Mouse (Mus musculus) kidney, adult 2 months (tissue): ENCODE measurements around the gene Trim54. TPM values are rescaled to one million over a fixed set of nuclear protein-coding genes. Genes with fewer than 3 reads are reported as not detected.

Experiments
- DNase-seq: peaks from one replicate; pipeline ENCODE4 v3.0.0; 2021
- H3K27ac ChIP-seq: fragments of 200-500 bp; 2 replicates; pipeline ENCODE4 v1.5.1; 2012; ENCODE audit warnings: low read depth, low read length, control low read depth, inconsistent platforms; ENCODE audit not compliant: insufficient read depth
- H3K27me3 ChIP-seq: fragments of 200-500 bp; replicated peaks from 2 replicates; pipeline ENCODE4 v1.6.1; 2012; ENCODE audit warnings: mild to moderate bottlenecking, moderate library complexity, low read length, inconsistent platforms; ENCODE audit not compliant: control insufficient read depth, insufficient read depth
- H3K36me3 ChIP-seq: fragments of 200-500 bp; 2 replicates; pipeline ENCODE4 v1.6.1; 2012; ENCODE audit warnings: mild to moderate bottlenecking, moderate library complexity, low read length, inconsistent platforms; ENCODE audit not compliant: control insufficient read depth, insufficient read depth
- H3K4me1 ChIP-seq: fragments of 200-500 bp; 2 replicates; pipeline ENCODE4 v1.6.1; 2011; ENCODE audit warnings: low read length; ENCODE audit not compliant: control insufficient read depth, insufficient read depth
- H3K4me3 ChIP-seq: fragments of 200-500 bp; 2 replicates; pipeline ENCODE4 v1.5.1; 2011; ENCODE audit warnings: mild to moderate bottlenecking, low read depth, low read length, control low read depth; ENCODE audit not compliant: insufficient read depth
- CTCF ChIP-seq: fragments of 200-500 bp; conservative IDR thresholded peaks from 2 replicates; pipeline ENCODE4 v1.5.1; 2011; ENCODE audit warnings: low read depth, mild to moderate bottlenecking, control low read depth, low read length, moderate library complexity, mixed read lengths; ENCODE audit not compliant: insufficient read depth, insufficient read length
- POLR2A ChIP-seq: fragments of 200-500 bp; IDR thresholded peaks from one replicate; pipeline ENCODE4 v1.6.1; 2011; ENCODE audit warnings: low read depth, low read length, control low read depth
- WGBS: fragments of 180-500 bp; shearing (Covaris S2); methylation state at CpG from one replicate; pipeline ENCODE4 v1.1.7; 2018; 5-methylcytosine and 5-hydroxymethylcytosine counted together
- polyA plus RNA-seq: library from polyadenylated mRNA; depleted of rRNA; stranded (reverse); fragments of >200 nt; gene quantifications from 2 replicates; pipeline ENCODE4 v1.2.3, GENCODE M21; 2012

The Trim54 gene
- polyA plus RNA-seq, 1 experiment, result 3.9 TPM

DNA sequence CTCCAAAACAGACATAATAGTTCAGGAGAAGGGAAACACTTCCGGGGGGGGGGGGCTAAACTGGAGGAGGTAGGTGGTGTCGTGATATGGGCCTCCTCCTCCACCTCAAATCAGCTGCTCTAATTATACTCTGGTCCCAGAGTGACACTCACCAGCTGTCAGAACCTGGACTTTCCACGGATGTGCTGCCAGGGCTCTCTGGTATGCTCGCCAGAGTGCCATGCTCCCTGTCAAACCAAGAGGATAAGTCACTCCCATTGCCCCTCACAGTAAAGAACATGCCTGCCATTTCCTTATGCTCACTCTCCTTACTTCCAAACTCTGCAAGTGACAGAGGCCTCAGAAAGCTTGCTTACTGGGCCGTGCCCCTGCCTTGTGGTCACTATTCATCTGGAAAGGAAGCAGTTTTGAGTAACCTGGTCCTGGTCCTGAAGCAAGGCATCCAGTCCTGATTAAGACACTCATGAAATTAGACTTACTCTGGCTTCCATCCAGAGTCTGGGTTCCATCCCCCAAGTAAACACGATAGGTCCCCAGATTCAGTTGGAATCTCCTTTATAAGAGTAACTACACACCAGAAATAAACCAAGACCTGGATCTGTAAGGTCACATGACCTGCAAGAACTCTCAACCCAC, 37.1 kb downstream of the Trim54 start:
- no peaks in the 10 kb centered on the region for H3K27me3 ChIP-seq
- peaks cover 2% of the 10 kb centered on the region; the same call in 1 of the 2 replicates for H3K4me1 ChIP-seq
- TF ChIP-seq CTCF (no peak), POLR2A (no peak)
- H3K4me3 ChIP-seq, result peak overlapping the region; percentile 82
- H3K27ac ChIP-seq, result peak overlapping the region; percentile 28; the same call in 1 of the 2 replicates
- WGBS, result 15% methylated on average over 6 of the region's 6 CpGs
- H3K36me3 ChIP-seq, result peaks cover 5% of the 10 kb centered on the region; the same call in 1 of the 2 replicates
- DNase-seq, result no peak

DNA sequence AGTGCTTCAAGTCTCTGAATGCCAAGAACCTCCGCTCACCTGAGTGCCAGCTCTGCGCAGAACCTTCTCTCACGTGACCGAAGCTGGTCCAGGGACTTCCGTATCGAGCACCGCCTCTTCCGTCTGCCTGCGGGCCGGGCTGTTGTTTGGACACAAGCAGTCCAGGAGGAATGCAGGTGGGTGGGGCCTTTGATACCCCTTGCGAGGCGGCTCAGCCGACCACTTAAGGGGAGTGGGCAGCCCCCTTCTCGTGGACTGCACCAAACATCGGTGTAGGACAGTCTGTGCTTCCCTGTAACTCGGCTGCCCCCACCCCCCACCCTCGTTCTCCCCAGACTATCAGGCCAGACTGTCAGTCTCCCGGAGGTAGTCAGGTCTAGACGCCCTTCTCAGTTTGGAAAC, 37.6 kb downstream of the Trim54 start, which contains the start of gene Mpv17:
TSS of gene Mpv17 (minus strand) at position 100 of the 402 bp plus-strand sequence.
- peak; percentile 53 for TF ChIP-seq POLR2A
- TF ChIP-seq CTCF, result no peak
- peaks cover 2% of the 10 kb centered on the region; the same call in 1 of the 2 replicates for H3K4me1 ChIP-seq
- no peaks in the 10 kb centered on the region for H3K27me3 ChIP-seq
- H3K4me3 ChIP-seq, result peak within 1 kb of the TSS; percentile 82
- DNase-seq, result peak; percentile 94
- H3K27ac ChIP-seq, result peak within 1 kb of the TSS; percentile 76
- peaks cover 5% of the 10 kb centered on the region; the same call in 1 of the 2 replicates for H3K36me3 ChIP-seq
- under 1% methylated on average over 19 of the region's 19 CpGs for WGBS

DNA sequence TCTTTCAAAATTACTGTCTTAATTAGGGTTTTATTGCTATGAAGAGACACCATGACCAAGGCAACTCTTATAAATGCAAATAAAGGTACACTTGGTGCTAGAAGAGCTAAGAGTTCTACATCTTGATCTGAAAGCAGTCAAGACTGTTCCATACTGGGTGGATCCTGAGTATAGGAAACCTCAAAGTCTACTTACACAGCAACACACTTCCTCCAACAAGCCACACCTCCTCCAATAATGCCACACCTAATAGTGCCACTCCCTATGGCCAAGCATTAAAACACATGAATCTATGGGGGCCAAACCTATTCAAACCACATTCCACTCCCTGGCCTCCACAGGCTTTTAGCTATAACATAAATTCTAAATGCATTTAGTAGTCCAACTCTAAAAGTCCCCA, 46.0 kb downstream of the Trim54 start:
- Histone ChIP-seq H3K36me3 (peaks cover 12% of the 10 kb centered on the region), H3K27me3 (no peaks in the 10 kb centered on the region), H3K4me3 (no peak overlapping the region), H3K27ac (no peak overlapping the region), H3K4me1 (no peaks in the 10 kb centered on the region)
- DNase-seq, result no peak
- TF ChIP-seq POLR2A, result no peak
- TF ChIP-seq CTCF, result no peak

DNA sequence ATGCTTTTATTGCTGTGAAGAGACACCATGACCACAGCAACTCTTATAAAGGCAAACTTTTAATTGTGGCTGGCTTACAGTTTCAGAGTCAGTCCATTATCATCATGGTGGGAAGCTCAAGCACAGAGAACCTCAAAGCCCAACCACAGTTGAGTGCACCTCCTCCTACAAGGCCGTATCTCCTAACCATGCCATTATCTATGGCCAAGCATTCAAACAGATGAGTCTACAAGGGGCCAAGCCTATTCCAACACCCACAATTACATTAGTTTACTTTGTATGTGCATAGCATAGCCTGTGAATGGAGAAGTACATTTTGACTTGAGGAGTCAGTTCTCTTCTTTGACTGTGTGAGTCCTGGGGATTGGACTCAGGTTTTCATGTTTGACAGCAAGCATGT, 48.4 kb downstream of the Trim54 start:
- peaks cover 12% of the 10 kb centered on the region for H3K36me3 ChIP-seq
- DNase-seq, result no peak
- no peak overlapping the region for H3K4me3 ChIP-seq
- H3K27me3 ChIP-seq, result no peaks in the 10 kb centered on the region
- TF ChIP-seq CTCF (no peak), POLR2A (no peak)
- 95% methylated on average over 1 of the region's 1 CpGs for WGBS
- H3K4me1 ChIP-seq, result no peaks in the 10 kb centered on the region
- H3K27ac ChIP-seq, result no peak overlapping the region

GRCm38 (mm10) chr5:31168630-31169029, 52.1 kb downstream of the Trim54 start:
- no peak for DNase-seq
- H3K27me3 ChIP-seq, result no peaks in the 10 kb centered on the region
- no peak for TF ChIP-seq CTCF
- no peaks in the 10 kb centered on the region for H3K4me1 ChIP-seq
- H3K36me3 ChIP-seq, result peaks cover 15% of the 10 kb centered on the region
- WGBS, result 92% methylated on average over 4 of the region's 4 CpGs
- H3K27ac ChIP-seq, result no peak overlapping the region
- no peak overlapping the region for H3K4me3 ChIP-seq

- H3K27ac ChIP-seq, result peak overlapping the region; percentile 89; the same call in 1 of the 2 replicates
- no peaks in the 10 kb centered on the region for H3K36me3 ChIP-seq
- peaks cover 4% of the 10 kb centered on the region; the same call in 1 of the 2 replicates for H3K4me1 ChIP-seq
- H3K27me3 ChIP-seq, result no peaks in the 10 kb centered on the region
- peak; percentile 48 for DNase-seq
- TF ChIP-seq POLR2A, result no peak
- TF ChIP-seq CTCF, result no peak
- H3K4me3 ChIP-seq, result peak overlapping the region; percentile 82
- under 1% methylated on average over 25 of the region's 25 CpGs for WGBS
Observed at GRCm38 (mm10) chr5:31179301-31179765, 62.8 kb downstream of the Trim54 start.

GRCm38 (mm10) chr5:31179766-31180630, 63.5 kb downstream of the Trim54 start, which contains the start of the genes Gm29609 and Gtf3c2:
Gene Gm29609, minus strand, starts transcription at chr5:31179911.
Gene Gtf3c2, minus strand, starts transcription at chr5:31180144.
- Histone ChIP-seq H3K27ac (peak within 1 kb of the TSS; percentile 89), H3K4me3 (peak within 1 kb of the TSS; percentile 82), H3K36me3 (no peaks in the 10 kb centered on the region), H3K4me1 (peaks cover 4% of the 10 kb centered on the region; the same call in 1 of the 2 replicates), H3K27me3 (no peaks in the 10 kb centered on the region)
- TF ChIP-seq CTCF, result no peak
- TF ChIP-seq POLR2A, result peak; percentile 54
- WGBS, result under 1% methylated on average over 59 of the region's 59 CpGs
- peak; percentile 97 for DNase-seq
